Mouse (Mus musculus) thymus, adult 2 months (tissue): ENCODE results near the gene Gm9639.

Experiments used
- CTCF ChIP-seq: fragments of 200-500 bp; IDR thresholded peaks from 2 replicates; pipeline ENCODE4 v1.5.1; 2012; ENCODE audit warnings: mild to moderate bottlenecking, control low read depth, low read length, moderate library complexity, borderline replicate concordance; ENCODE audit not compliant: control insufficient read depth, poor library complexity, insufficient read depth; ENCODE audit errors: extremely low read depth
- POLR2A ChIP-seq: fragments of 200-500 bp; IDR thresholded peaks from 2 replicates; pipeline ENCODE4 v1.6.1; 2012; ENCODE audit warnings: mild to moderate bottlenecking, low read length, control low read depth, moderate library complexity; ENCODE audit not compliant: control insufficient read depth, poor library complexity, insufficient read depth; ENCODE audit errors: extremely low read depth

DNA sequence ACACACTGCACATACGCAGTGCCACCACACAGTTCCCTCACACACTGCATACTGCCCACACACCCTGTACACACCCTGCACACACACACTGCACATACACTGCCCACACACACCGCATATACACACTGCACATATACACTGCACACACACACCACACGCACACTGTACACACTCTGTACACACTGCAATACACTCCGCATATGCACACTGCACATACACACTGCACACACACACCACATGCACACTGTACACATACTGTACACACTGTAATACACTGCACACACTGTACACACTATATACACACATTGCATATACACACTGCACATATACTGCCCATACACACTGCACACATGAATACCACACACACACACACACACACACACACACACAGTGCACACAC is 23.6 kb upstream of the Gm9639 start:
- no peak for TF ChIP-seq CTCF
- no peak for TF ChIP-seq POLR2A
